Mouse (Mus musculus): ENCODE results near the gene Pnpla1.

Pnpla1 gene

DNA sequence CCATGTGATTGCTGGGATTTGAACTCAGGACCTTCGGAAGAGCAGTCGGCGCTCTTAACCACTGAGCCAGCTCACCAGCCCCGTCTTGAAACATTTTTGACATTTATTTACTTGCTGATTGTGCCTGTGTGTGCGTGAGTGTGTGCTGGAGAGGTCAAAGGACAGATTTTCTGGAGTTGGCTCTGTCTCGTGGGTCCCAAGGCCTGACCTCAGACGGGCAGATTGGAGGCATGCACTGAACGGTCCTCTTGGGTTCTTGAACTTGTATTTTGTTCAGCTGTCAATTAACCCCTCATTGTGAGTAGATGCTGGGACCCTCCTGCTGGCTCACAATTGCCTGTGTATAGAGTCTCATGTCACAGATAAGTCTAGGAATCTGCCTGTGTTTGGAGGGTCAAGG lies 28.1 kb downstream of the Pnpla1 start:
- DNase-seq: no peak

DNA sequence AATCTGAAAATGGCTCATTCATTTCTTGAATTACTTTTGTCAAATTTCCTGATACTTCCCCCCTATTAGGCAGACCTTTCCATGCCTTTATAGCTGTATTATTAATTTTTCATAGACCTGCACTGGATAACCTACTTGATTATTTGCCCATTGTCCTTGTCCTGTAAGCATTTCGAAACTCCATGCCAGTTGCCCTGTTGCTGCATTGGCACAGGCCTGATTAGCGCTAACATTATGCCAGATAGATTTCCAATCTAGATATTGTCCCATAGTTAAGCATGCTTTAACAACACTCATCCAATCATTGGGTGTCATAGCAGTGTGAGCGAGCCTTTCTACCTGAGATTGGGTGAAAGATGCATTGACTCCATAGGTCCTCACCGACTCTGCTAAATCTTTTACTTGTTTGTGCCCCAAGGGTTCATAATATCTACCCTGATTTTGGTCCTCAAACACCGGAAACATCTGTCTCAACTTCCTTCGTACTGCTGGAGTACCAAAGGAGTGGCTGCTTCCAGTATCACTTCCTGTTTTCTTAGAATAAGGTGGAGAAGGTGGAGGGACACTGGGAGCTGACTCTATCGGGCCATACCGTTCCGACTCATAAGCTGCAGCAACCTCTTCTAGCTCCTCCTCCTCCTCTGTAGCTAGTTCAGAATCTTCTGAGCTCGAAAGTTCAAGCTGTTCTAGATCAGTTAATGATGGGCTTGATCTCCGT lies 36.0 kb downstream of the Pnpla1 start:
- DNase-seq: no peak

DNA sequence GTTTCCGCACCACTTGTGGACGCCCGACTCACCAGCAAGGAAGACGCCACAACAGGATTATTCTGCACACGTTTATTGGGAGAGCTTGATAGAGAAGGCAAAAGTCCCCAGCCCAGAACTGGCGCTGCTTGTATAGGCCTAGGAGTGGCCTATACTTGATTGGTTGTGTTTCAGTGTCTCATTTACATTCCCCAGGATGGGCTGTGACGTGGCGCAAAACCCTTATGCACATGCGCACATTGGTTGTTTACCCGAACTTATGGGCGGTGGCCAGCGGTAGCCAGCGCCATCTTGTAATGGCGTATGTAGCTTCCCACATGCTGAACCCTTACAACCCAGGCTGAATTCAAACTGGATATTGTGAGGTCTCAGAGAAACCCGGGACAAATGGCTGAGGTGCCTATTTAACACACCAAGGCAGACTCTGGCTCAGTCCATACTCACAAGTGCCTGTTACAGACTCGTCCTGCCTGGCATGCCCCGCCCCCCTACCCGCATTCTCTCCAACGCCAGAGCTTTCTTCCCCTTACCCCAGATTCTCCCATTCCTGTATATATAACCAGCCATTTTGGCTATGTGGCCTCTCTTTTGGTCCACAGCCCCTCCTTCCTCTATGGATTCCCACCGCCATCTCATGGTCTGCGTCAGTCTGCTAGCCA lies 37.1 kb downstream of the Pnpla1 start:
- no peak for DNase-seq

DNA sequence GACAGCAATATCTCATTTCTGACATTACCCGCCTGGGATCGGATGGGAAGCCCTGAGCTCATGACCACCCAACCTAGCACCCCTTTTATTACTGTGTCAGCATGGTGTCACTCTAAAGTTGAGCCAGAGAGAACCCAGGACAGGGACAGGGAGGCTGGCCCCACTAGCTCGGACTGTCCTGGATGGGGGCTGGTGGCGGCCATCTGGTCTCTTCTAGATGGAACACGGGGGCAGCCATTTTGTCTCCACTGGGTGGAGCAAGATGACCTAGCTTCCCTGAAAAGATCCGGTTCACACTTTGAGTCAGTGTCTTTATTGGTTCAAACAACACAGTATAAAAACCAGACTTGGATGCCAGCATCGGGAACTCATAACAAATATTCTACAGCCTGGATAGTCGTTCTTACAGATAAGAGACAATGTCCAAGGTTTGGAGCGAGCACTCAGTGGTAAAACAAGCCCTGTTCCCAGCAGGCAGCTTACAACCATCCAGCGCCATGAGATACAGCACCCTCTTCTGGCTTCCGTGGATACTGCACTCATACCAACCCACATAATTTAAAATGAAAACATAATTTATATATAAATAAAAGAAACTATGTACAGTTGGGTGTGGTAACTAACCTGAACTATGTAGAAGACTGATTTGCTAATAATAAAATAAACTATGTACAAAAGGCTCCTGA lies 38.0 kb downstream of the Pnpla1 start:
- no peak for DNase-seq

DNA sequence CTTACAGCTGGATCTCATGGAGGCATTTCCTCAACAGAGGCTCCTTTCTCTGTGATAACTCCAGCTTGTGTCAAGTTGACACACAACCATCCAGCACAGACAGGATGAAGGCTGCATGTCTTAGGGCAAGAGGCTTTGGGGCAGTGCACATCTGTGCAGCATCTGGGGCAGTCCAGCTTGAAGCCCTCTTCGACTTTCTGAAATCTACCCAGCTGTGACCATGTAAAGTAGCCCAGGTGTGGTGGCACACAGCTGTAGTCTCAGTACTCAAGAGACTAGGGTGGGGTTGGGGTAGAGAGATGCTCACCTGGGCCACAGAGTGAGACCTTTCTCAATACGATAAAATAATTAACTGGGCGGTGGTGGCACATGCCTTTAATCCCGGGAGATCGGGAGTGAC lies 39.6 kb downstream of the Pnpla1 start:
- no peak for DNase-seq

DNA sequence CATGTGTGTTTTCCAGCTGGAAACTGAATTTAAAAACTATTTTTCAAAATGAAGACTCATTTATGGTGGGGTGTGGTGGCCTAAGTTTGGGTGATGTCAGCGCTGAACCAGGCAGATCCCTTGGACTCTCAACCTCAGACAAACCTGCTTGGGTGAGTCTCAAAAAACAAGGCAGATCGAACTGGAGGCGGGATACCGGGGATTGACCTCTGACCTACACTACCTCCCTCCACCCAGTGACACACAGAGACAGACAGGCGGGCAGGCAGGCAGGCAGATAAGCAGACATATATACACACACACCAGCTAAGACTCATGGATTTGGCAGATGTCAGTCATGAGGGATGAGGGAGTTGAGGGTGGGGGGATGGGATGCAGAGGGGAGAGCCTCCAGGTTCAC lies 40.0 kb downstream of the Pnpla1 start:
- no peak for DNase-seq

DNA sequence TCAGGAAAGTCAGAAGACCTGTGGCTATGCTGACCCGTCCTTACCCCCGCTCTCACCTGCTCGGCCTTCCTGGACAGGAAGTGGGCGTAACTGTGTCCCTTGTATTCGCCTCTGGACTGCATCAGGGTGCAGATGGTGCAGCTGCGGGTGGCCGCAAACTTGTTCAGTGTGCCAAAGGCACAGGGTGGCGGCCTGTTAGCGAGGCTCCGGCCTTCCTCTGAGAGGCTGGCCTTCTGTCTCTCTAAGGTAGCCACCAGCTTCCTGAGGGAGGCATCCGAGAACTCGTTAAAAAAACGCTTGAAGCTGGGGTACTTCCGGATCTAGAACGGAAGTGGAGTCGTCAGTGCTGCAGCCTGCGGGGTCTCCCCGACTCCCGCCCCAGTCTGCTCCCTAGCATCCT lies 41.2 kb downstream of the Pnpla1 start:
- no peak for DNase-seq

DNA sequence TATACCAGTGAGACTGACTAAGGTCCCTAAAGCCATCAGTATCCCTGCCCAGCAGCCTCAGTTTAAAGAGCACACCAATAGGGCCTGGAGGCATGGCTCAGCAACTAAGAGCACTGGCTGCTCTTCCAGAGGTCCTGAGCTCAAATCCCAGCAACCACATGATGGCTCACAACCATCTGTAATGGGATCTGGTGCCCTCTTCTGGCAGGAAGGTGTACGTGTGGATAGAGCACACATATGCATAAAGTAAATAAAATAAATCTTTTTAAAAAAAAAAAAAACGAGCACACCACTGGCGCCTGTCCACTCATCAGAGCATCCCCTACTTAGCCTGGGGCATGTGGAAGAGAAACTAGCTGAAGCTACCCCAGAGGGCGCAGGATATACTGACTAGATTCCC lies 43.3 kb downstream of the Pnpla1 start:
- no peak for DNase-seq

DNA sequence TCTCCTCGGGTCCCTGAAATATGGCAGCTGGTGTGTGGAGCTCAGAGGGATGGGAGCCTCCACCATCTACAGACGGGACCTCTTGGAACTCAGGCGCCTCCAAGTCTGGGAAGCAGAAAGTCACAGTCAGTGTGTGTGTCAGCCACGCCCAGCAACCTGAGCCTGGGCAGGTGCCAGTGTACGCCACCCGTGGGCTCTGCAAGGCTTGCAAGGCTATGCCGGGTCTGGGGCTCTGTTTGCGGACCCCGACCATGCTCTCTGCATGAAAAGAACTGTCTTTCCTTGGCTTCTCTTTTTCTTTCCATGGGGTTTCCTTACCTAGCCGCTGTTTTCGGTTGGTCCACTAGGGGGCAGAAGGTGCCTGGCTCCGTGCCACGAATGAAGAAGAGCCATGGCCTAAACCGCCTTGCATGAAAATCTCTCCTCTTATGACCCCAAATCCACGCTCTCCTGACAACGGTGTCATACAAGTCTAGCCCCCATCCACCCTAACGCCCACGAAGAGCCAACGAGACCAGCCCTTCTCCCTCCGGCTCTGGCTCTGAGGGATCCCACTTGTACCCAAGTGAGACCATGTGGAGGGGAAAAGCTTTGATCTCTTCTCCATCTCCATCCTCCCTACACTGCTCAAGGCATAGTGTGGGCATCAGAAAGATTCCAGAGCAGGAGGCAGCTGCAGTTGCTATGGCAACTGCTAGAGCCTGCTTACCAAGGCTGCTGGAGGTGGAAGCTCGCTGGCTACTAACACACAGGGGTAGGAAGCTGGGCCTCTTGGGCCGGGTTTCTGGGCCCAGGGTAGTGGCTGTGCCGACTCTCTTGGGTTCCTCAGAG lies 46.5 kb downstream of the Pnpla1 start:
- peak; percentile 79 for DNase-seq

DNA sequence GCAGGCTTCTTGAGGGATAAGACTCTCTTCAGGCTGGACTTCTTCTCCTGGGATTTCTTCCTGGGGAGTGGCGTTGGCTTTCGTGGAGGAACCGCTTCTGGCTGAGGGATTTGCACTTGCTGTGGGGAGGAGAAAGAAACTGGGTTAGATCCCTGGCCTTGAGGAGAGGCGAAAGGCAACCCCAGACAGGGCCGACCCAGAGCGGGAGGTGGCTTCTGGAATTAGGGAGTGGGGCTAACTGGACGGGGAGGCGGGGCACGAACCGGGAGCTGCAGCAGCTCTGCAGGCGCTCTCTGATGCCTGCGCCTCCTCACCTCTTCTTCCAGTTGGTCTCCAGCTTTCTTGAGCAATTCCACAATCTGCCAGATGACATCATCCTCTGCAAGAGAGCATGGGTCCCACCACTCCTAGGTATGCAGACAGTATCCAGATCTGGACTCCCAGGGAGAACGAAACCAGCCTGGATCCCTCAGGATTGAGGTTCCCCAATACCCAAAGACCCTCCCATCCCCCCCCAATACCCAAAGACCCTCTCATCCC lies 47.2 kb downstream of the Pnpla1 start:
- no peak for DNase-seq

DNA sequence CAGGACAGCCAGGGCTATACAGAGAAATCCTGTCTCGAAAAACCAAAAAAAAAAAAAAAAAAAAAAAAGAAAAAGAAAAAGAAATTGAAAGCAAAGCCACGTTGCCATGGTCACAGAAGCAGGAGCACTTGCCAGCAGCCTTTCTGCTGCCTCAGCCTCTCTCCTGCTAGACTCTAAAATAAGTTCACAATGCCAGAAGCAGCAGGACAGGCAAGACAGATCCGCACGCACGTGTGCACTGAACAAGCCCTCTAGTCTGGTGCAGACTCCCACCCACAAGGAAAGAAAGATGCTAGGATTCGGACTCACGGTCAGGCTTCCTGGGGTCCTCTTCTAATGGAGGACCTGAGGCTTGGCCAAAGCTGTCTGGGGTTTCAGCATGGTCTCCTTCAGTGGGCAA lies 49.7 kb downstream of the Pnpla1 start:
- DNase-seq: no peak

DNA sequence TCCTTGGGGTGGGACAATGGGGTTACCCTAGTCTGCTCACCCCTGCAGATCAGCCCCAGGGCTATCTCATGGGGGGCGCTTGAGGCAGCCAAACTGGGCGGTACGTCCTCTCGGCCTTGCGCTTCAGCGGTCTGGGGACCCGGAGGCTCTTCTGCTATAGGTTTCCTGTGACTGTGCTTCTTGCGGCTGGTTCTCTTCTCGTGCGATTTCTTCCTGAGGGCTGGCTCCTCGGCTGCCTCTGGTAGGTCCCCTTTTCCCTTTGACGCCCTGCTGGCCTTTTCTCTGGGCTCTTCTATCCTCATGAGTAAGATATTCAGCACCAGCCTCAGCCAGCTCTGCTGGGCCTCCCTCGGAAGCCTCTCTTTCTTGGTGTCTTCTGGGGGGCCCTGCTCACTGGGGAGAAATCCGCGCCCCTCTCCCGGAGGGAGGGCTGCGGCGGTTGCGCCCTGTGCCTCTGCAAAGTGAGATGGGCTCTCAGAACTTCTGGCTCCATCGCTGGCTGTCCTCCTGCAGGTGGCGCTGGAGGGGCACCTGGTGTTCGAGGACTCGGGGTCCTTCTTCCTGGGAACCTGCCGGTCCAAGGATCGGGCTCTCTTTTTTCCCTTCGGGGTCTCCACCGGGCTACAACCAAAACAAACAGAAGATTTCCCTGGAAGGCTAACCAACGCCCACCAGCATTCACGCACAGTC lies 51.2 kb downstream of the Pnpla1 start:
- peak; percentile 85 to 90 for DNase-seq

DNA sequence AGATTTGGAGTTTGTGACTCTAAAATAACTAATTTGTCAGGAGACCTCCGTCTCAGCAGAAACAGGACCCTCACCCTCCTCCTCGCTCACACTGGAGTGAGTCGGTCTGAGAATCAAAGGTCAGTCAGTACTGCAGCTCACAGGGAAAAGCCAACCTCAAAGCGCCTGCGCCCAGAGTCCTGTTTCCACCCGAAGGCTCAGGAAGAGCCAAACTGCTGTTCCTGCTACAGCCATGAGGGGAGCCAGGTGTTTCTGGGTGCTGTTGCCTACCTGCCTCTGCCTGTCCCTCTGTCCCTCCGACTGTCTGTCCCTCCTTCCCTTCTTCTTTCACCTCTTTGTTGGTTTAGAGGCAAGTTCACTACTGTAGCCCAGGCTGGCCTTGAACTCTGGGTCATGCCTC lies 51.9 kb downstream of the Pnpla1 start:
- DNase-seq: peak; percentile 38 to 57

DNA sequence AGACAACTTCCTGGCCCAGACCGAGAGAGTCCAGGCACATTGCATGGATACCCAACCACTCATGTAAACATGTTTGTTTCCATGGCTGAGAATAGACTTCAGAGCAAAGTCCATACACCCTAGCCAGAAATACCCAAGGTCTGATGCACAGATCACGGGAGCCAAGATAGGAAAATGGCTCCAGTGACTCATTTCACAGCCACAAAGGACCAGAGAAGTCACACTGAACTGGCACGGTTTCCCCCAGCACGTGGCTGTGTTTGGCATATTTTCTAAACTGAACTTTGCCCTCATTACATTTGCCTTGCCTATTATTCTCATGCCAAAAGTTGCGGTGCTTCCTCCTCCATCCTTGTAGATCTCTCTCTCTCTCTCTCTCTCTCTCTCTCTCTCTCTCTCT lies 55.0 kb downstream of the Pnpla1 start:
- no peak for DNase-seq

DNA sequence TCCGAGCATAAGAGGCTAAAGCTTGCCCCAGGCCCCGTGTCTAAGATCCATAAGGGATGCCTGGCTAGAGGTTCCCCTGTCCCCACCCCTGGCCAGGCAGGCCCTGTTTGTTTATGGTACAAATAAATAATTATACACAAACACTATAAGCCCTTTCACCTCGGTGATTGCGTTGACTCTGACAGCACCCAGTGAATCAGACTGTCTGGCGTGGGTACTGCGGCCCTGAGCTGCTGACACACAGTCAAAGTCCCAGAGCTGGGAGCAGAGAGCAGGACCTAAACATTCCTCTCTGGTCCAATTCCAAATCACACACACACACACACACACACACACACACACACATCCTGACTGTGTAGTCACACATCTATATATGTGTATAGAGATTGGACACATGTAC lies 55.7 kb downstream of the Pnpla1 start:
- no peak for DNase-seq

DNA sequence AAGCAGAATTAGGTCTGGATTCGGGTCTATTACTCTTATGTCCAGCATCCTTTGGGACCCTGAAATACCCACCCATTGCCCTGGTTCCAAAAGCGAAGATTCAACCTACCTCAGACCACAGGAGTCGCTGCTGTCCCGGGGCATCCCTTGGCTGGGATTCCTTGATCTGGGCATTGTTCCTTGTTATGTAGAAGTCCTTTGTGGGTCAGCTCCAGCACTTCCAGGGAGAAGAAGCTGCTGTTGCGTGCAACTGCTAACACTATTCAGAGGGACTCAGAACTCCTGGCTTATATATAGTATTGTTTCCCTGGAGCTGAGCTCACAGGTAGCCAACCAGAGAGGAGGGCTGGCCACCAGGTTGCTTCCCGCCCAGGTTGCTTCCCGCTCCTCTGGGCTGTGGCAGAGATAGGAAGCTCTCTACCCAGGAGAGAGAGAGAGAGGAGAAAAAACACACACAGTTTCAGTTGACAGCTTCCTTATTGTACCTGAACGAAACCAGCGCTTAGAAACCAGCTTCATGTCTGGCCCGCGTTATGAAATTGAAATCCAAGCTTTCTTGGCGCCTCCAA lies 56.9 kb downstream of the Pnpla1 start, which contains the start of gene 4930539E08Rik:
Gene 4930539E08Rik (minus strand): TSS at position 265 of the 569 bp plus-strand sequence.
- DNase-seq: no peak

DNA sequence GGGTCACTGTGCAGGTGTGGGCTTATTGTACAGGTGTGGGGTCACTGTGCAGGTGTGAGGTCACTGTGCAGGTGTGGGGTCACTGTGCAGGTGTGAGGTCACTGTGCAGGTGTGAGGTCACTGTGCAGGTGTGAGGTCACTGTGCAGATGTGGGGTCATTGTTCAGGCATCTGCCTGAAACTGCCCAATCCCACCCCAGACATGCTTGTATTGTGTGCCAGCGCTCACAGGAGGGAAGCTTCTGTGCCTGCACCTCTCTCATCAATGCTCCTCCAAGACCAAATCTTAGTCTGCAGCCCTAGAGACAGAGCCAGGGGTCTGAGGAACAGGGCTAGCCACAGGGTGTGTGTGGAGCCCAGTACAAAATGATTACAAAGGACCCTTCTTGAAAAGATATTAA lies 58.3 kb downstream of the Pnpla1 start:
- DNase-seq: no peak

DNA sequence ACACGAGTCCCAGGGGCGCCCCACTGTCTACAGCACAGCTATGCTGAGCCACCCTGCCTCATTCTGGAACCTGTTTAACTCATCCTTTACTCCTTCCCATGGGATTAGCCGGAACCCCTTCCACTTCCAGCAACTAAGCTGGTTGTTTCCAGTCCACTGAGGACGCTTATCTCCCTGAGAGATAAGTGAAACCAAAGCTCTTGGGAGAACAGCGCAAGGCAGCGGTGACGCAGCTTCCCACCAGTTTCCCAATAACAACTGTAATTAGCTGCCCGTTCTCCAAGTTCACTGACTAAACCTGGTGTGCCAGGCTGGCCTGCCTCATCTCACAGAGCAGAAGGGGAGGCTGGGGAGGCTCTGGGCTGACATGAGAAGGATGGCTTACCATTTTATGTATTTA lies 62.9 kb downstream of the Pnpla1 start:
- DNase-seq: no peak

DNA sequence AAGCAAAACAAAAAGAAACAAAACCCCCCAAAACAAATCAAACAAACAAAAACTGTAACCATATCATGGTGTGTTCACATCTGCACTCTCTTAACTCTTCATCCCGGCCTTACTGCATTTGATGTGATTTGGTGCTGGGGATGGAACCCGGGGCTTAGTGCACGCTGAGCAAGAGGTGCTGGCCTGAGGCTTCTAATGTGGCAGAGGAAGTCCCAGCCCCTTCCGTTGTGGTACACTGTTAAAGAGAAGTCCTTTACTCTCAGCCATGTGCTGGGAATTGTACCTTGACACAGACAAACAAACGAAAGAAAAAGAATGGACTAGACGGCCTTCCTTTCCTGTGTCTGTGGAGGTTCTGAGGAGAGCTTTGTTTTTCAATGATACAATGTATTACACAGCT lies 63.9 kb downstream of the Pnpla1 start:
- no peak for DNase-seq

DNA sequence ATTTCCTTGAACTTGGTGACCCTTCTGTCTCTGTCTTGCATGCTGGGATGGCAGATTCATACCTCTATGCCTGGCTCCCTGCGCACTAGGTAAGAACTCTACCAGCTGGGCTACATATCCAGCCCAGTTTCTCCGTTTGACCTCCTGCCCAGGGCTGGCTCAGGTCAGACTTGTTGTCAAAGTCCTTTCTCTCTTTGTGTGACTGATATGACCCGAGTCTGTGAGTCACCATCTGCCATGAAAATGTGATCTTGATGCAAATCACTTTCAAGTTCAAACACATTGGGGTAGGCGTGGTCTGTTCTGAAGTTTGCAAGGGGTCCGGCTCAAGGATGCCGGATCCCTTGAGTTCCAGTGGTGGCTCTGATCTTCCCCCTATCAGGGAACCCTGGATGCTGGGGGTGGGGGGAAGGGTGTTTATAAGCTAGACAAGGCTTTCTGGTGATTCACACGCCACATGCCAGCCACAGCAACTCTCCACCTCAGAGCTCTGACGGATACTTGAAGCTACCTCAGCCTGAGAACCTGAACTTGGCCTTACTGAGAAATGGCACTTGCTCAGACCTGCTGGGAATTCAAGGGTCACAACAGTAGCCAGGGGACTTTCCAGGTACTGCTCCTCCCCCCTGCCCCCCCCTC lies 66.9 kb downstream of the Pnpla1 start:
- no peak for DNase-seq

DNA sequence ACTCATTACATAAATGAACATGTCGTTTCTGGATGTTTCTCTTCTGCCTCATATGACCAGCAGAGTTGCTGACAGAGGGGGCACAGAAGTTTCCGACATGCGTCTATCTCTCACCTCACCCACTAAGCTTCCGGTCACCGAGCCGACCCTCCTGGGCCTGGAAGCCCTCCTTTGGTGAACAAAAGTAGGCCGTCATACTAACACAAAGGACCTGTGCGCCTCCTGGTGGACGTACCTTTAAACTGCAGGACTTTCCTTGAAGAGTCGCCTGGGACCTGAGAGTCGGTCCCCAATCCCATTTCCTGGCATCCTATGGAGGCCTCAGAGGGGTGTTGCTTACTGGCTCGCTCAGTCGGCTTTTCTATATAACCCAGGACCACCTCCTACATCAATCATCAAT lies 68.2 kb downstream of the Pnpla1 start:
- DNase-seq: peak; percentile 91 to 92
